Mouse (Mus musculus) lung, postnatal 0 days (tissue): ENCODE measurements around the gene H2-DMa. TPM values are rescaled to one million over a fixed set of nuclear protein-coding genes. Genes with fewer than 3 reads are reported as not detected.

Experiments
- ATAC-seq: fragments of 200-750 bp; cut with Nextera tagmentation; 2 replicates; pipeline ENCODE4 v1.8.0; 2017; ENCODE audit warnings: moderate library complexity
- DNase-seq: peaks from one replicate; pipeline ENCODE4 v3.0.0-alpha.2; 2016; ENCODE audit warnings: low spot score
- H3K27ac ChIP-seq: fragments of 300-500 bp; sonication (generic); 2 replicates; pipeline ENCODE4 v1.5.1; 2014; ENCODE audit warnings: antibody characterized with exemption, mild to moderate bottlenecking, low read length, mixed read lengths
- H3K27me3 ChIP-seq: fragments of 300-500 bp; sonication (generic); replicated peaks from 2 replicates; pipeline ENCODE4 v1.6.1; 2014; ENCODE audit warnings: low read length, mixed read lengths; ENCODE audit not compliant: insufficient read depth
- H3K36me3 ChIP-seq: fragments of 300-500 bp; sonication (generic); 2 replicates; pipeline ENCODE4 v1.6.1; 2014; ENCODE audit warnings: low read length, mixed read lengths; ENCODE audit not compliant: insufficient read depth
- H3K4me1 ChIP-seq: fragments of 300-500 bp; sonication (generic); 2 replicates; pipeline ENCODE4 v1.6.1; 2014; ENCODE audit warnings: antibody characterized with exemption, low read depth, low read length, mixed read lengths; ENCODE audit not compliant: insufficient read depth
- H3K4me2 ChIP-seq: fragments of 300-500 bp; sonication (generic); replicated peaks from 2 replicates; pipeline ENCODE4 v1.6.1; 2014; ENCODE audit warnings: low read depth, mild to moderate bottlenecking, low read length, moderate library complexity, mixed read lengths
- H3K4me3 ChIP-seq: fragments of 300-500 bp; sonication (generic); 2 replicates; pipeline ENCODE4 v1.5.1; 2014; ENCODE audit warnings: low read depth, low read length
- H3K9ac ChIP-seq: fragments of 300-500 bp; sonication (generic); replicated peaks from 2 replicates; pipeline ENCODE4 v1.6.1; 2014; ENCODE audit warnings: low read depth, mild to moderate bottlenecking
- H3K9me3 ChIP-seq: fragments of 300-500 bp; sonication (generic); 2 replicates; pipeline ENCODE4 v1.6.1; 2016; ENCODE audit warnings: low read length, mixed read lengths
- CTCF ChIP-seq: IDR thresholded peaks from 2 replicates; pipeline ENCODE4 v1.5.1; 2016; ENCODE audit warnings: antibody characterized with exemption, mild to moderate bottlenecking
- EP300 ChIP-seq: IDR thresholded peaks from 2 replicates; pipeline ENCODE4 v1.6.1; 2016; ENCODE audit warnings: antibody characterized with exemption, mild to moderate bottlenecking, control low read depth
- WGBS: fragments of 180-500 bp; shearing (Covaris S2); extraction: QIAGEN DNeasy Blood & Tissue Kit; methylation state at CpG from one replicate; pipeline ENCODE4 v1.1.7; 2014; 5-methylcytosine and 5-hydroxymethylcytosine counted together
- polyA plus RNA-seq: library from polyadenylated mRNA; unstranded; fragments of >200 nt; fragmentation: Nextera tagmentation; extraction: Ambion mirVana; gene quantifications from 2 replicates; pipeline ENCODE4 v1.2.1, GENCODE M21; 2015

Gene H2-DMa
- polyA plus RNA-seq, 1 experiment from 2014 or later, result 23.9 TPM

GRCm38 (mm10) chr17:34101185-34101584 lies 18.2 kb upstream of the H2-DMa start:
- no peaks in the 10 kb centered on the region for H3K27me3 ChIP-seq
- WGBS, result 24% methylated on average over 5 of the region's 5 CpGs
- no peak for DNase-seq
- TF ChIP-seq EP300 (no peak), CTCF (no peak)
- no peak overlapping the region for H3K27ac ChIP-seq
- no peaks in the 10 kb centered on the region for H3K4me1 ChIP-seq
- no peak overlapping the region for H3K9ac ChIP-seq
- no peak overlapping the region for H3K4me2 ChIP-seq
- H3K4me3 ChIP-seq, result no peak overlapping the region
- H3K9me3 ChIP-seq, result no peaks in the 10 kb centered on the region
- ATAC-seq, result no peak
- H3K36me3 ChIP-seq, result no peaks in the 10 kb centered on the region

GRCm38 (mm10) chr17:34101604-34102032 lies 17.7 kb upstream of the H2-DMa start:
- no peak for TF ChIP-seq EP300
- TF ChIP-seq CTCF, result peak; percentile 89

GRCm38 (mm10) chr17:34102831-34103230 lies 16.5 kb upstream of the H2-DMa start:
- Histone ChIP-seq H3K9me3 (no peaks in the 10 kb centered on the region), H3K36me3 (no peaks in the 10 kb centered on the region), H3K27ac (no peak overlapping the region), H3K4me3 (no peak overlapping the region), H3K4me1 (no peaks in the 10 kb centered on the region), H3K4me2 (no peak overlapping the region), H3K9ac (no peak overlapping the region), H3K27me3 (no peaks in the 10 kb centered on the region)
- TF ChIP-seq CTCF, result no peak
- TF ChIP-seq EP300, result no peak
- ATAC-seq, result no peak
- WGBS, result 52% methylated on average over 6 of the region's 6 CpGs
- peak; percentile 36 for DNase-seq

More at GRCm38 (mm10) chr17:34101604-34102032, 17.7 kb upstream of the H2-DMa start:
- H3K9ac ChIP-seq, result no peak overlapping the region
- DNase-seq, result peak; percentile 92
- H3K4me3 ChIP-seq, result peak overlapping the region; percentile 15
- 4% methylated on average over 12 of the region's 12 CpGs for WGBS
- no peaks in the 10 kb centered on the region for H3K27me3 ChIP-seq
- H3K9me3 ChIP-seq, result no peaks in the 10 kb centered on the region
- peak; percentile 84 for ATAC-seq
- no peak overlapping the region for H3K27ac ChIP-seq
- H3K36me3 ChIP-seq, result no peaks in the 10 kb centered on the region
- peak overlapping the region; percentile 38 for H3K4me2 ChIP-seq
- H3K4me1 ChIP-seq, result no peaks in the 10 kb centered on the region

- Histone ChIP-seq H3K36me3 (no peaks in the 10 kb centered on the region), H3K9ac (no peak overlapping the region), H3K4me2 (no peak overlapping the region), H3K27me3 (no peaks in the 10 kb centered on the region), H3K27ac (no peak overlapping the region), H3K4me1 (no peaks in the 10 kb centered on the region), H3K9me3 (no peaks in the 10 kb centered on the region), H3K4me3 (no peak overlapping the region)
- TF ChIP-seq EP300, result no peak
- no peak for TF ChIP-seq CTCF
- DNase-seq (no peak), ATAC-seq (no peak)
- WGBS, result 72% methylated on average over 9 of the region's 9 CpGs
Measured at GRCm38 (mm10) chr17:34104804-34105203, 14.5 kb upstream of the H2-DMa start.

GRCm38 (mm10) chr17:34106555-34106954 lies 12.8 kb upstream of the H2-DMa start:
- Histone ChIP-seq H3K27ac (no peak overlapping the region), H3K9ac (no peak overlapping the region), H3K36me3 (peaks cover 6% of the 10 kb centered on the region; the same call in 1 of the 2 replicates), H3K27me3 (no peaks in the 10 kb centered on the region), H3K9me3 (no peaks in the 10 kb centered on the region), H3K4me2 (no peak overlapping the region), H3K4me3 (no peak overlapping the region), H3K4me1 (no peaks in the 10 kb centered on the region)
- DNase-seq, result no peak
- ATAC-seq, result no peak
- WGBS, result 77% methylated on average over 7 of the region's 7 CpGs
- TF ChIP-seq EP300, result no peak
- TF ChIP-seq CTCF, result no peak

GRCm38 (mm10) chr17:34107109-34107867 lies 12.1 kb upstream of the H2-DMa start:
- peaks cover 12% of the 10 kb centered on the region for H3K36me3 ChIP-seq
- ATAC-seq (0 out of 2 replicates have a peak, but pooled peaks have one; percentile 13), DNase-seq (no peak)
- H3K9ac ChIP-seq, result no peak overlapping the region
- no peaks in the 10 kb centered on the region for H3K9me3 ChIP-seq
- WGBS, result 80% methylated on average over 7 of the region's 7 CpGs
- no peaks in the 10 kb centered on the region for H3K27me3 ChIP-seq
- H3K27ac ChIP-seq, result no peak overlapping the region
- no peak for TF ChIP-seq EP300
- TF ChIP-seq CTCF, result no peak
- no peaks in the 10 kb centered on the region for H3K4me1 ChIP-seq
- H3K4me3 ChIP-seq, result no peak overlapping the region
- no peak overlapping the region for H3K4me2 ChIP-seq
